Mouse (Mus musculus) MEL (cell line): ENCODE results near the gene Fgfr2. TPM values are rescaled to one million over a fixed set of nuclear protein-coding genes. Genes with fewer than 3 reads are reported as not detected.

ENCODE experiments used
- DNase-seq: peaks from one replicate; pipeline ENCODE4 v3.0.0; 2011; ENCODE audit warnings: low read depth, low spot score
- H3K27ac ChIP-seq: 2 replicates; pipeline ENCODE4 v1.5.1; 2012; ENCODE audit warnings: low read depth, mild to moderate bottlenecking, control low read depth, low read length, moderate library complexity; ENCODE audit not compliant: control insufficient read depth
- H3K27me3 ChIP-seq, 2 experiments: fragments of 150-350 bp in 1 of 2; sonication (generic) in 1 of 2; 2 replicates each; pipeline ENCODE4 v1.6.1; 2012; ENCODE audit warnings: low read length in 2 of 2, mild to moderate bottlenecking in 2 of 2, improper control_type of control experiment in 1 of 2, moderate library complexity in 1 of 2; ENCODE audit not compliant: insufficient read depth in 2 of 2, control insufficient read depth in 1 of 2
- H3K36me3 ChIP-seq, 2 experiments: 2 replicates each; pipeline ENCODE4 v1.6.1; 2012 to 2014; ENCODE audit warnings: low read length in 2 of 2, improper control_type of control experiment in 1 of 2, inconsistent platforms in 1 of 2, mild to moderate bottlenecking in 1 of 2; ENCODE audit not compliant: insufficient read depth in 2 of 2, control insufficient read depth in 1 of 2
- H3K4me1 ChIP-seq, 2 experiments: fragments of 150-350 bp in 1 of 2; sonication (generic) in 1 of 2; 2 replicates each; pipeline ENCODE4 v1.6.1; 2012; ENCODE audit warnings: low read length in 2 of 2, improper control_type of control experiment in 1 of 2, mild to moderate bottlenecking in 1 of 2; ENCODE audit not compliant: insufficient read depth in 2 of 2, control insufficient read depth in 1 of 2
- H3K4me3 ChIP-seq, 2 experiments: fragments of 150-350 bp in 1 of 2; sonication (generic) in 1 of 2; 2 replicates each; pipeline ENCODE4 v1.5.1; 2012; ENCODE audit warnings: low read depth in 2 of 2, low read length in 2 of 2, mild to moderate bottlenecking in 2 of 2, moderate library complexity in 2 of 2, control low read depth in 1 of 2, improper control_type of control experiment in 1 of 2; ENCODE audit not compliant: control insufficient read depth in 1 of 2, insufficient read depth in 1 of 2
- H3K79me2 ChIP-seq: 2 replicates; pipeline ENCODE4 v1.6.1; 2012; ENCODE audit warnings: mild to moderate bottlenecking, low read length, moderate library complexity; ENCODE audit not compliant: control insufficient read depth, poor library complexity, insufficient read depth
- H3K9ac ChIP-seq: 2 replicates; pipeline ENCODE4 v1.6.1; 2012; ENCODE audit warnings: low read depth, mild to moderate bottlenecking, control low read depth, low read length, moderate library complexity; ENCODE audit not compliant: control insufficient read depth, poor library complexity, severe bottlenecking
- H3K9me3 ChIP-seq: fragments of 150-350 bp; sonication (generic); replicated peaks from 2 replicates; pipeline ENCODE4 v1.6.1; 2012; ENCODE audit warnings: mild to moderate bottlenecking, low read length, improper control_type of control experiment, moderate library complexity; ENCODE audit not compliant: insufficient read depth
- CHD2 ChIP-seq: IDR thresholded peaks from 2 replicates; pipeline ENCODE4 v1.6.1; 2011; ENCODE audit warnings: low read length, improper control_type of control experiment
- CTCF ChIP-seq, 3 experiments: IDR thresholded peaks in 2 of 3; conservative IDR thresholded peaks in 1 of 3; 2 replicates each; pipeline ENCODE4 v1.5.1; 2011 to 2012; ENCODE audit warnings: low read length in 3 of 3, low read depth in 2 of 3, mild to moderate bottlenecking in 2 of 3, improper control_type of control experiment in 1 of 3, inconsistent platforms in 1 of 3, mixed read lengths in 1 of 3, moderate library complexity in 1 of 3; ENCODE audit not compliant: control insufficient read depth in 1 of 3, insufficient read depth in 1 of 3, poor library complexity in 1 of 3, severe bottlenecking in 1 of 3
- EP300 ChIP-seq, 2 experiments: IDR thresholded peaks; 2 replicates each; pipeline ENCODE4 v1.6.1; 2011; ENCODE audit warnings: improper control_type of control experiment in 2 of 2, low read length in 2 of 2, low read depth in 1 of 2, mild to moderate bottlenecking in 1 of 2
- ETS1 ChIP-seq: IDR thresholded peaks from 2 replicates; pipeline ENCODE4 v1.6.1; 2012; ENCODE audit warnings: low read depth, mild to moderate bottlenecking, inconsistent platforms, low read length, improper control_type of control experiment, moderate library complexity
- GABPA ChIP-seq: IDR thresholded peaks from 2 replicates; pipeline ENCODE4 v1.6.1; 2012; ENCODE audit warnings: low read depth, mild to moderate bottlenecking, inconsistent platforms, low read length, improper control_type of control experiment, moderate library complexity
- HCFC1 ChIP-seq: IDR thresholded peaks from 2 replicates; pipeline ENCODE4 v1.6.1; 2012; ENCODE audit warnings: low read depth, mild to moderate bottlenecking, inconsistent platforms, low read length, improper control_type of control experiment, moderate library complexity
- JUND ChIP-seq: IDR thresholded peaks from 2 replicates; pipeline ENCODE4 v1.6.1; 2011; ENCODE audit warnings: low read depth, mild to moderate bottlenecking, improper control_type of control experiment, low read length
- MAX ChIP-seq: IDR thresholded peaks from 2 replicates; pipeline ENCODE4 v1.6.1; 2011; ENCODE audit warnings: low read length, improper control_type of control experiment
- MXI1 ChIP-seq: IDR thresholded peaks from 2 replicates; pipeline ENCODE4 v1.6.1; 2011; ENCODE audit warnings: mild to moderate bottlenecking, low read depth, low read length, improper control_type of control experiment
- MYC ChIP-seq: IDR thresholded peaks from 2 replicates; pipeline ENCODE4 v1.6.1; 2011; ENCODE audit warnings: low read depth, mild to moderate bottlenecking, low read length, improper control_type of control experiment, moderate library complexity
- NELFE ChIP-seq: IDR thresholded peaks from 2 replicates; pipeline ENCODE4 v1.6.1; 2011; ENCODE audit warnings: low read depth, low read length, improper control_type of control experiment
- NRF1 ChIP-seq: IDR thresholded peaks from 2 replicates; pipeline ENCODE4 v1.6.1; 2014; ENCODE audit warnings: low read depth, mild to moderate bottlenecking, inconsistent platforms, low read length, improper control_type of control experiment, moderate library complexity; ENCODE audit not compliant: poor library complexity, insufficient read depth, severe bottlenecking
- POLR2AphosphoS5 ChIP-seq: IDR thresholded peaks from 2 replicates; pipeline ENCODE4 v1.6.1; 2012; ENCODE audit warnings: low read depth, borderline replicate concordance, mild to moderate bottlenecking, inconsistent platforms, low read length, moderate library complexity, mixed read lengths
- RAD21 ChIP-seq: IDR thresholded peaks from 2 replicates; pipeline ENCODE4 v1.6.1; 2011; ENCODE audit warnings: mild to moderate bottlenecking, low read depth, low read length, improper control_type of control experiment
- RCOR1 ChIP-seq: IDR thresholded peaks from 2 replicates; pipeline ENCODE4 v1.6.1; 2012; ENCODE audit warnings: low read depth, mild to moderate bottlenecking, inconsistent platforms, low read length, improper control_type of control experiment
- SIN3A ChIP-seq: IDR thresholded peaks from 2 replicates; pipeline ENCODE4 v1.6.1; 2012; ENCODE audit warnings: low read length, improper control_type of control experiment, inconsistent platforms
- SMC3 ChIP-seq: IDR thresholded peaks from 2 replicates; pipeline ENCODE4 v1.6.1; 2011; ENCODE audit warnings: low read depth, low read length, improper control_type of control experiment
- TBP ChIP-seq: IDR thresholded peaks from 2 replicates; pipeline ENCODE4 v1.8.0; 2011; ENCODE audit warnings: low read depth, low read length, improper control_type of control experiment
- UBTF ChIP-seq: IDR thresholded peaks from 2 replicates; pipeline ENCODE4 v1.6.1; 2012; ENCODE audit warnings: low read depth, mild to moderate bottlenecking, inconsistent platforms, low read length, improper control_type of control experiment, moderate library complexity, borderline replicate concordance; ENCODE audit not compliant: insufficient read depth
- ZC3H11A ChIP-seq: IDR thresholded peaks from 2 replicates; pipeline ENCODE4 v1.6.1; 2012; ENCODE audit warnings: low read depth, mild to moderate bottlenecking, inconsistent platforms, low read length, improper control_type of control experiment
- ZKSCAN1 ChIP-seq: IDR thresholded peaks from 2 replicates; pipeline ENCODE4 v1.6.1; 2012; ENCODE audit warnings: low read depth, mild to moderate bottlenecking, inconsistent platforms, low read length, improper control_type of control experiment, moderate library complexity
- ZMIZ1 ChIP-seq: IDR thresholded peaks from 2 replicates; pipeline ENCODE4 v1.6.1; 2012; ENCODE audit warnings: low read depth, mild to moderate bottlenecking, inconsistent platforms, low read length, improper control_type of control experiment, moderate library complexity
- polyA plus RNA-seq, 2 experiments: library from polyadenylated mRNA; stranded (reverse) in 1 of 2; unstranded in 1 of 2; fragments of >175 nt in 1 of 2; fragments of >200 nt in 1 of 2; gene quantifications; 2 replicates each; pipeline versions ENCODE4 v1.2.1 to v1.2.4; 2012; ENCODE audit warnings: low replicate concordance in 2 of 2, low read depth in 1 of 2; ENCODE audit not compliant: insufficient read length in 2 of 2, insufficient read depth in 1 of 2, missing spikeins in 1 of 2
- total RNA-seq: library from RNA; depleted of rRNA; stranded (reverse); fragments of 300-350 nt; gene quantifications from 2 replicates; pipeline ENCODE4 v1.2.3, GENCODE M21; 2012

The Fgfr2 gene
- total and polyA plus RNA-seq, 3 experiments = not detected

GRCm38 (mm10) chr7:131469506-131469905, 1653.6 kb downstream of the Fgfr2 start:
- H3K36me3 ChIP-seq = no peaks in the 10 kb centered on the region
- H3K27me3 ChIP-seq = peaks cover 0 to 3% of the 10 kb centered on the region in 2 experiments; a peak in 2 of 4 replicates
- TF ChIP-seq RAD21 (peak; percentile 71), ZC3H11A (peak; percentile 41), TBP (no peak), CTCF (IDR thresholded peaks at IDR 0.05 in 2 of 3, conservative IDR thresholded peaks at IDR 0.05 in 1 of 3; ENCODE audit: control insufficient read depth in 1 of 3, insufficient read depth in 1 of 3, low read depth in 2 of 3, low read length in 3 of 3, poor library complexity in 1 of 3, severe bottlenecking in 1 of 3) (peak; percentile 64 to 79 (median 68)), SMC3 (peak; percentile 62)
- H3K79me2 ChIP-seq = no peaks in the 10 kb centered on the region
- no peak overlapping the region for H3K9ac ChIP-seq
- peak; percentile 54 for DNase-seq
- H3K9me3 ChIP-seq = no peaks in the 10 kb centered on the region
- no peaks in the 10 kb centered on the region for H3K4me1 ChIP-seq
- no peak overlapping the region for H3K27ac ChIP-seq
- no peak overlapping the region for H3K4me3 ChIP-seq

- no peaks in the 10 kb centered on the region for H3K36me3 ChIP-seq
- H3K9me3 ChIP-seq = no peaks in the 10 kb centered on the region
- H3K9ac ChIP-seq = no peak overlapping the region
- H3K4me1 ChIP-seq = no peaks in the 10 kb centered on the region
- no peak for DNase-seq
- TF ChIP-seq SMC3 = no peak
- TF ChIP-seq ZMIZ1 = no peak
- no peak for TF ChIP-seq UBTF
- no peak for TF ChIP-seq POLR2AphosphoS5
- no peak for TF ChIP-seq RCOR1
- TF ChIP-seq GABPA = no peak
- no peak for TF ChIP-seq ETS1
- TF ChIP-seq HCFC1 = no peak
- TF ChIP-seq EP300 (IDR thresholded peaks at IDR 0.05; ENCODE audit: low read depth in 1 of 2, low read length in 2 of 2) = no peak
- TF ChIP-seq ZC3H11A = no peak
- TF ChIP-seq MAX = no peak
- no peak for TF ChIP-seq ZKSCAN1
- TF ChIP-seq SIN3A = no peak
- no peak for TF ChIP-seq MXI1
- TF ChIP-seq JUND = no peak
- TF ChIP-seq CHD2 = no peak
- no peak for TF ChIP-seq MYC
- TF ChIP-seq NRF1 = no peak
- TF ChIP-seq NELFE = no peak
- no peak overlapping the region for H3K4me3 ChIP-seq
- H3K27ac ChIP-seq = no peak overlapping the region
- H3K79me2 ChIP-seq = no peaks in the 10 kb centered on the region
- H3K27me3 ChIP-seq = peaks cover 0 to 3% of the 10 kb centered on the region in 2 experiments; a peak in 2 of 4 replicates
Measured at GRCm38 (mm10) chr7:131467312-131467711, 1655.8 kb downstream of the Fgfr2 start.
